Mouse (Mus musculus) G1E-ER4 (cell line): ENCODE measurements around the gene Fgfr2. TPM values are rescaled to one million over a fixed set of nuclear protein-coding genes. Genes with fewer than 3 reads are reported as not detected.

ENCODE experiments used
- GATA1 ChIP-seq: IDR thresholded peaks from one replicate; pipeline ENCODE4 v1.8.0; 2012; ENCODE audit warnings: low read length, inconsistent platforms
- polyA plus RNA-seq: library from polyadenylated mRNA; stranded (reverse); fragments of >175 nt; gene quantifications from 2 replicates; pipeline ENCODE4 v1.2.3, GENCODE M21; 2012

Fgfr2 gene
- polyA plus RNA-seq, 1 experiment, result not detected

- no peak for TF ChIP-seq GATA1
Measured at GRCm38 (mm10) chr7:130750752-130751490, 2372.2 kb downstream of the Fgfr2 start.

GRCm38 (mm10) chr7:130749165-130749564, 2374.0 kb downstream of the Fgfr2 start:
- no peak for TF ChIP-seq GATA1

GRCm38 (mm10) chr7:130743239-130744025, 2379.7 kb downstream of the Fgfr2 start:
- no peak for TF ChIP-seq GATA1

- TF ChIP-seq GATA1, result no peak
Measured at GRCm38 (mm10) chr7:130741099-130741498, 2382.1 kb downstream of the Fgfr2 start.

GRCm38 (mm10) chr7:130734195-130734787, 2388.9 kb downstream of the Fgfr2 start:
- no peak for TF ChIP-seq GATA1

- TF ChIP-seq GATA1, result no peak
Measured at GRCm38 (mm10) chr7:130733423-130733822, 2389.7 kb downstream of the Fgfr2 start.

GRCm38 (mm10) chr7:130732908-130733307, 2390.2 kb downstream of the Fgfr2 start:
- TF ChIP-seq GATA1, result no peak

GRCm38 (mm10) chr7:130731792-130732191, 2391.4 kb downstream of the Fgfr2 start:
- no peak for TF ChIP-seq GATA1

- no peak for TF ChIP-seq GATA1
Measured at GRCm38 (mm10) chr7:130727560-130727959, 2395.6 kb downstream of the Fgfr2 start.

- no peak for TF ChIP-seq GATA1
Measured at GRCm38 (mm10) chr7:130726724-130727422, 2396.3 kb downstream of the Fgfr2 start.

GRCm38 (mm10) chr7:130726185-130726584, 2397.0 kb downstream of the Fgfr2 start:
- no peak for TF ChIP-seq GATA1

GRCm38 (mm10) chr7:130720646-130721335, 2402.4 kb downstream of the Fgfr2 start:
- TF ChIP-seq GATA1, result no peak

GRCm38 (mm10) chr7:130719931-130720598, 2403.1 kb downstream of the Fgfr2 start:
- TF ChIP-seq GATA1, result no peak

- TF ChIP-seq GATA1, result no peak
Measured at GRCm38 (mm10) chr7:130716989-130717388, 2406.2 kb downstream of the Fgfr2 start.
